Mouse (Mus musculus) C2C12 (cell line): ENCODE measurements at regions not wholly inside any gene's neighbourhood (a gene's known extent, or its start where the extent isn't known, plus 50 kb on each side); places are given as distances from the start of the nearest gene placed in this dataset.

Experiments
- CEBPB ChIP-seq: IDR thresholded peaks from one replicate; pipeline ENCODE4 v1.6.1; 2011; ENCODE audit warnings: low read depth, mild to moderate bottlenecking, control low read depth, moderate library complexity
- CTCF ChIP-seq: IDR thresholded peaks from one replicate; pipeline ENCODE4 v1.5.1; 2011; ENCODE audit not compliant: control insufficient read depth, insufficient read depth, insufficient read length
- FOSL1 ChIP-seq: IDR thresholded peaks from one replicate; pipeline ENCODE4 v1.8.0; 2011; ENCODE audit warnings: mild to moderate bottlenecking, low read length; ENCODE audit not compliant: poor library complexity, insufficient read depth, severe bottlenecking
- MAX ChIP-seq: IDR thresholded peaks from one replicate; pipeline ENCODE4 v1.6.1; 2011; ENCODE audit warnings: mild to moderate bottlenecking, control low read depth
- MYOD1 ChIP-seq: IDR thresholded peaks from one replicate; pipeline ENCODE4 v1.6.1; 2011; ENCODE audit warnings: low read depth; ENCODE audit not compliant: control insufficient read depth, insufficient read length
- MYOG ChIP-seq: IDR thresholded peaks from one replicate; pipeline ENCODE4 v1.6.1; 2011; ENCODE audit not compliant: control insufficient read depth, insufficient read length; ENCODE audit errors: extremely low read depth
- USF1 ChIP-seq: IDR thresholded peaks from one replicate; pipeline ENCODE4 v1.6.1; 2011; ENCODE audit warnings: low read depth, mild to moderate bottlenecking, control low read depth, moderate library complexity

- TF ChIP-seq CTCF (no peak), FOSL1 (no peak), MYOD1 (no peak), USF1 (no peak), CEBPB (no peak), MYOG (no peak), MAX (no peak)
Measured at GRCm38 (mm10) chr9:61826415-61826814, 87.9 kb downstream of the Rplp1 start.
